Mouse (Mus musculus) kidney, embryonic 15.5 days (tissue): ENCODE data around the gene E2f3. TPM values are rescaled to one million over a fixed set of nuclear protein-coding genes. Genes with fewer than 3 reads are reported as not detected.

Source experiments
- ATAC-seq: fragments of 200-750 bp; cut with Nextera tagmentation; replicated peaks from 2 replicates; pipeline ENCODE4 v1.8.0; 2017; ENCODE audit warnings: moderate TSS enrichment; ENCODE audit not compliant: low FRiP score
- H3K27ac ChIP-seq: fragments of 300-500 bp; sonication (generic); 2 replicates; pipeline ENCODE4 v1.5.1; 2015; ENCODE audit warnings: mild to moderate bottlenecking, inconsistent platforms
- H3K27me3 ChIP-seq: fragments of 300-500 bp; sonication (generic); 2 replicates; pipeline ENCODE4 v1.6.1; 2015; ENCODE audit warnings: inconsistent platforms
- H3K36me3 ChIP-seq: fragments of 300-500 bp; sonication (generic); 2 replicates; pipeline ENCODE4 v1.6.1; 2015; ENCODE audit warnings: inconsistent platforms
- H3K4me1 ChIP-seq: fragments of 300-500 bp; sonication (generic); 2 replicates; pipeline ENCODE4 v1.6.1; 2015; ENCODE audit warnings: inconsistent platforms
- H3K4me2 ChIP-seq: fragments of 300-500 bp; sonication (generic); 2 replicates; pipeline ENCODE4 v1.6.1; 2015; ENCODE audit warnings: moderate library complexity, mild to moderate bottlenecking, inconsistent platforms
- H3K4me3 ChIP-seq: fragments of 300-500 bp; sonication (generic); replicated peaks from 2 replicates; pipeline ENCODE4 v1.5.1; 2015; ENCODE audit warnings: mild to moderate bottlenecking, inconsistent platforms
- H3K9ac ChIP-seq: fragments of 300-500 bp; sonication (generic); 2 replicates; pipeline ENCODE4 v1.6.1; 2015; ENCODE audit warnings: mild to moderate bottlenecking, inconsistent platforms
- H3K9me3 ChIP-seq: fragments of 300-500 bp; sonication (generic); replicated peaks from 2 replicates; pipeline ENCODE4 v1.6.1; 2016; ENCODE audit warnings: inconsistent platforms
- WGBS: fragments of 180-500 bp; shearing (Covaris S2); methylation state at CpG from one replicate; pipeline ENCODE4 v1.1.7; 2015; ENCODE audit warnings: mixed read lengths; 5-methylcytosine and 5-hydroxymethylcytosine counted together
- polyA plus RNA-seq: library from polyadenylated mRNA; unstranded; fragments of >200 nt; fragmentation: Nextera tagmentation; extraction: Ambion mirVana; gene quantifications from 2 replicates; pipeline ENCODE4 v1.2.1, GENCODE M21; 2015

E2f3 gene
- polyA plus RNA-seq, 1 experiment from 2014 or later: 14.6 TPM

GRCm38 (mm10) chr13:30003169-30003568, 17.3 kb upstream of the E2f3 start:
- Histone ChIP-seq H3K4me1 (no peaks in the 10 kb centered on the region), H3K9me3 (no peaks in the 10 kb centered on the region), H3K36me3 (no peaks in the 10 kb centered on the region), H3K9ac (no peak overlapping the region), H3K27ac (no peak overlapping the region), H3K27me3 (no peaks in the 10 kb centered on the region), H3K4me2 (no peak overlapping the region), H3K4me3 (no peak overlapping the region)
- no peak for ATAC-seq
- WGBS: 67% methylated on average over 11 of the region's 11 CpGs

DNA sequence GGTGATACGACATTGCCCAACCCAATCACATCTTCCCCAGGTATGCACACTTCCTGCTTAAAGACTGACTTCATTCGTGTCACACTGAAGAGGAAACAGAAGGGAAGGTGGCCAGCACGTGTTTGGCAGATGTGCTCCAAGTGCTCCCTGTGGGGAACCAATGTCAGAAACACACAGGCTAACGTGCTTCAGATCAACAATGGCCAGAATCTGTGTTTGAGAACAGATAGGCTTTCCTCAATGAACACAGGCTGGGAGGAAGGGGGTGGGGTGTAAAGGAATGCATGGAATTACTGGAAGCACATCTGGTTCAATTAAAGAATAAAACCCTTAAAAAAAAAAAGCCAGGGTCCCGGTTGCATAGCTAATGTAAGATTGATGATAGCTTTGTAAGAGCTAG, 15.2 kb upstream of the E2f3 start:
- Histone ChIP-seq H3K9ac (no peak overlapping the region), H3K9me3 (no peaks in the 10 kb centered on the region), H3K4me3 (no peak overlapping the region), H3K27me3 (no peaks in the 10 kb centered on the region), H3K4me1 (no peaks in the 10 kb centered on the region), H3K27ac (no peak overlapping the region), H3K36me3 (no peaks in the 10 kb centered on the region), H3K4me2 (no peak overlapping the region)
- ATAC-seq: no peak
- WGBS: 54% methylated on average over 5 of the region's 5 CpGs

- H3K4me3 ChIP-seq: no peak overlapping the region
- no peak overlapping the region for H3K9ac ChIP-seq
- peaks cover 12% of the 10 kb centered on the region for H3K4me1 ChIP-seq
- ATAC-seq: no peak
- no peaks in the 10 kb centered on the region for H3K36me3 ChIP-seq
- H3K9me3 ChIP-seq: no peaks in the 10 kb centered on the region
- no peak overlapping the region for H3K27ac ChIP-seq
- no peak overlapping the region for H3K4me2 ChIP-seq
- H3K27me3 ChIP-seq: no peaks in the 10 kb centered on the region
- WGBS: 70% methylated on average over 6 of the region's 6 CpGs
These were observed 2.1 kb upstream of the E2f3 start for GRCm38 (mm10) chr13:29987956-29988355.

DNA sequence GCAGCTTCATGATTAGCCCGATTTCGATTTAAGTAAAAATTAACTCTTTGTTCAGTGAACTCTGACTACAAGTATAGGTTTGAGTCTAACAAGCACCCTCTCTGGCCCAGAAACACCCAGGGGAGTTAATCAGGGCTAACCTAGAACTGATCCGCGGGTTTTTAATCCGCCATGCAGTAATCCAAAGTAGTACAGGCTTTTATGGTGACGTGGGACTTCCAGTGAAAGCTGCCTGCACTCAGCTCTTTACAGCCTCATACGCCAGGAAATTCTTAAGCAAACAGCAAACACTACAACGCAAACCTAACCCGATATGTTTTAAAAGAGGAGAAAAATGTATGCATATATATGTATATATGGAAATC, 875 bp upstream of the E2f3 start:
- H3K4me2 ChIP-seq: peak overlapping the region; percentile 73
- ATAC-seq: no peak
- H3K27ac ChIP-seq: peak overlapping the region; percentile 88
- WGBS: 13% methylated on average over 9 of the region's 9 CpGs
- no peaks in the 10 kb centered on the region for H3K9me3 ChIP-seq
- peak overlapping the region; percentile 98 for H3K4me3 ChIP-seq
- no peaks in the 10 kb centered on the region for H3K27me3 ChIP-seq
- no peaks in the 10 kb centered on the region for H3K36me3 ChIP-seq
- peak overlapping the region; percentile 53 for H3K9ac ChIP-seq
- H3K4me1 ChIP-seq: peaks cover 19% of the 10 kb centered on the region

DNA sequence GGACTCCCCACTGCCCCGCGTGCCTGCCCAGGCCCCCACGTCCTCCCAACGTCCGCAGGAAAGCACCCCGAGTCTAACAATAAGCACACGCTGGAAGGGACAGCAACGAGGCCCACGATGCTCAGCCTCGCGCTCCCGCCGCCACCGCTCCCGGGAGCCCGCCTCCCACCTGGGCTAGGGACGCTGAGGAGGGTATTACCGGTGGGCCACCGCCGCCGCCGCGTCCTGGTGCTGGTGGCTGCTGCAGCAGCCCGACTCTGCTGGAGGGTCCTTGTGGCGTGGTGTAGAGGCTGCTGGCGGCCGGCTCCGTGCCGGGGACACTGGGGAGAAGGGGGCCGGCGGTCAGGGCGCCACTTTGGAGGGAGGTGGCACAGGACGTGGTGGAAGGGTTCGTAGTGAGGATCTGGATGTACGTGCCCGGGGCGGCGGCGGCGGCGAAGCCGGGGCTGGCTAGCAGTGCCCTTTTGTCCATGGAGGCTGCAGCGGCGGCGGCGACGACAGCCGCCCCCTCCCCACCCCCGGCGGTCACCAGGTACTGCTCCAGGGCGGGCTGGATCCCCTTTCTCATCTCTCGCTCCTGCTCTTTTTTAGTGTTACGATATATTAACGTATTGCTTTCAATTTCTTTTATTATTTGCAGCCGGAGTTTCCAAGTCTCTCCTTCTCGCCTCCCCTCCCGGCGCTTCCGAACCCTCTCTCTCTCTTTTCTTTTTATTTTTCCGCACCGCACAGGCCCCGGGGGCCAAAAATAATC, 585 bp downstream of the E2f3 start:
- Histone ChIP-seq H3K4me2 (peak overlapping the region; percentile 83), H3K27me3 (no peaks in the 10 kb centered on the region), H3K4me1 (peaks cover 33% of the 10 kb centered on the region), H3K36me3 (no peaks in the 10 kb centered on the region; the same call in 1 of the 2 replicates), H3K9ac (peak overlapping the region; percentile 98), H3K27ac (peak overlapping the region; percentile 97), H3K4me3 (peak overlapping the region; percentile 98), H3K9me3 (no peaks in the 10 kb centered on the region)
- under 1% methylated on average over 62 of the region's 62 CpGs for WGBS
- no peak for ATAC-seq

GRCm38 (mm10) chr13:29984286-29985100, 1.4 kb downstream of the E2f3 start:
- H3K9ac ChIP-seq: peak overlapping the region; percentile 98
- peak overlapping the region; percentile 98 for H3K4me3 ChIP-seq
- H3K27ac ChIP-seq: peak overlapping the region; percentile 97
- under 1% methylated on average over 46 of the region's 69 CpGs for WGBS
- H3K9me3 ChIP-seq: no peaks in the 10 kb centered on the region
- peaks cover 41% of the 10 kb centered on the region for H3K4me1 ChIP-seq
- no peaks in the 10 kb centered on the region for H3K27me3 ChIP-seq
- H3K36me3 ChIP-seq: no peaks in the 10 kb centered on the region; the same call in 1 of the 2 replicates
- peak overlapping the region; percentile 83 for H3K4me2 ChIP-seq
- ATAC-seq: peak; percentile 30

DNA sequence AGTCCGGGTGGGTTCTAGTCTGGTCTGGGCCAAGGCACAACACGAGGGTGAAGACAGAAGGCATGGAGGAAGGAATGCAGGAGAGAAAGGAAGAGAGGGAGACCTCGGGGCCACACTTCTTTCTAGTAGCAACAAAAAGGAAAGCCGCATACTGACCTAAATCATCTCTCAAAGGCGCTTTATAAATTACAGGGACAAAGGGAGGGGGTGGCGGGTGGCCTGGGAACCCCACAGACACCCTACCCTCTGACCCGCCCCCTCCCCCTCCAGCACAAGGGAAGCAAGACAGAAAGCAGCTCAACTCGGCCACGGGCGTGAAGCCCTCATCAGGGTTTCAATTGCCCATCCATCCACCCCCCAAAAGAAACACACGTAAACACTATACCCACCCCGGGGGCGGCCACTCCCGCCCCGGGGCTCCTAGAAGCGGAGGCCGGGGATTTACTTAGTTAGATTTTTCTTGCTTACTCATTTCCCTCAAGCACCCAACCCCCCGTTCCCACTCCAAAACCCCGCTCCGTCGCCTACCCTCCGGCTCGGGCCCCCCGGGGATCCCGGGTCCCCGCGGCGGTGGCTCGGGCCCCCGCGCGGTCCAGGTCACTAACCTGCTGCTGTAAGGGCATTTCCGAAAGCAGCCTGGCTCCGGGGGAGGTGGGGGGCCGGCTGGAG, 2.2 kb downstream of the E2f3 start:
- no peak for ATAC-seq

GRCm38 (mm10) chr13:29983037-29983436, 2.8 kb downstream of the E2f3 start:
- 13% methylated on average over 6 of the region's 6 CpGs for WGBS
- peaks cover 10% of the 10 kb centered on the region for H3K36me3 ChIP-seq
- H3K4me3 ChIP-seq: peak overlapping the region; percentile 98
- no peaks in the 10 kb centered on the region for H3K9me3 ChIP-seq
- peaks cover 49% of the 10 kb centered on the region for H3K4me1 ChIP-seq
- no peaks in the 10 kb centered on the region for H3K27me3 ChIP-seq
- ATAC-seq: no peak
- peak overlapping the region; percentile 83 for H3K4me2 ChIP-seq
- peak overlapping the region; percentile 98 for H3K9ac ChIP-seq
- H3K27ac ChIP-seq: peak overlapping the region; percentile 97

More for the DNA sequence above, 2.2 kb downstream of the E2f3 start:
- Histone ChIP-seq H3K9me3 (no peaks in the 10 kb centered on the region), H3K27ac (peak overlapping the region; percentile 97), H3K36me3 (peaks cover 4% of the 10 kb centered on the region; the same call in 1 of the 2 replicates), H3K4me2 (peak overlapping the region; percentile 83), H3K4me1 (peaks cover 47% of the 10 kb centered on the region), H3K9ac (peak overlapping the region; percentile 98), H3K27me3 (no peaks in the 10 kb centered on the region), H3K4me3 (peak overlapping the region; percentile 98)
- WGBS: 2% methylated on average over 32 of the region's 35 CpGs

- no peak overlapping the region for H3K9ac ChIP-seq
- 44% methylated on average over 3 of the region's 3 CpGs for WGBS
These were observed 3.5 kb downstream of the E2f3 start for GRCm38 (mm10) chr13:29982400-29982799.

GRCm38 (mm10) chr13:29979140-29979564, 6.7 kb downstream of the E2f3 start:
- 45% methylated on average over 7 of the region's 7 CpGs for WGBS
- Histone ChIP-seq H3K9me3 (no peaks in the 10 kb centered on the region), H3K9ac (no peak overlapping the region), H3K27ac (no peak overlapping the region), H3K27me3 (no peaks in the 10 kb centered on the region), H3K4me1 (peaks cover 39% of the 10 kb centered on the region), H3K4me3 (no peak overlapping the region), H3K36me3 (peaks cover 24% of the 10 kb centered on the region), H3K4me2 (no peak overlapping the region)
- ATAC-seq: no peak

More at GRCm38 (mm10) chr13:29982400-29982799, 3.5 kb downstream of the E2f3 start:
- no peak for ATAC-seq
- H3K9me3 ChIP-seq: no peaks in the 10 kb centered on the region
- peaks cover 49% of the 10 kb centered on the region for H3K4me1 ChIP-seq
- H3K4me2 ChIP-seq: peak overlapping the region; percentile 33
- H3K4me3 ChIP-seq: no peak overlapping the region
- peaks cover 17% of the 10 kb centered on the region for H3K36me3 ChIP-seq
- no peaks in the 10 kb centered on the region for H3K27me3 ChIP-seq
- no peak overlapping the region for H3K27ac ChIP-seq

DNA sequence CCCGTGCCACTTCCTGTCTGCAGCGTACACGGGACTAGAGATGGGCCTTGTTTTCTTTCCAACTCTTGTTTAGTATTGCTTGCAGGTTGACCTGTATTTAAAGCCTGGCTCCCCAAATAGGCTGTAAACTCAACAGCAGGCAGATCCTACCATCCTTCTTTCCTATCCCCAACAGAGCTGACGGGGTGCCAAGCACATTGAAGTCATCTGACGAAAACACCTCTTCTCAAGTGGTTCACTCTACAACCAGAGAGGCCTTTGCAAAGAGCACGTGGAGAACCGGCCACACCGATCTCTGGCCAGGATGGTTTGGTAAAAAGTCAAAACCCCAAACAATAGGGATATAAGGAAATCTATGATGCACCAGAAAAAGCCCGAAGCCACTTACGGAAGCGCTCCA, 8.5 kb downstream of the E2f3 start:
- H3K36me3 ChIP-seq: peaks cover 24% of the 10 kb centered on the region
- H3K27me3 ChIP-seq: no peaks in the 10 kb centered on the region
- H3K9ac ChIP-seq: no peak overlapping the region
- H3K4me3 ChIP-seq: no peak overlapping the region
- H3K9me3 ChIP-seq: no peaks in the 10 kb centered on the region
- WGBS: 89% methylated on average over 11 of the region's 11 CpGs
- H3K4me2 ChIP-seq: no peak overlapping the region
- ATAC-seq: no peak
- H3K4me1 ChIP-seq: peaks cover 35% of the 10 kb centered on the region
- H3K27ac ChIP-seq: no peak overlapping the region

GRCm38 (mm10) chr13:29974066-29974465, 11.8 kb downstream of the E2f3 start:
- Histone ChIP-seq H3K4me3 (no peak overlapping the region), H3K4me1 (peaks cover 6% of the 10 kb centered on the region; the same call in 1 of the 2 replicates), H3K27me3 (no peaks in the 10 kb centered on the region), H3K27ac (no peak overlapping the region), H3K9me3 (no peaks in the 10 kb centered on the region), H3K4me2 (no peak overlapping the region), H3K9ac (no peak overlapping the region), H3K36me3 (peaks cover 31% of the 10 kb centered on the region)
- 96% methylated on average over 5 of the region's 5 CpGs for WGBS
- ATAC-seq: no peak
